Mouse (Mus musculus) E14TG2a.4 (cell line): ENCODE data around the gene Mtfr1l.

Experiments used
- H3K27me3 ChIP-seq: 2 replicates; pipeline ENCODE4 v1.6.1; 2014; ENCODE audit warnings: low read length, control low read depth; ENCODE audit not compliant: insufficient read depth
- H3K36me3 ChIP-seq: 2 replicates; pipeline ENCODE4 v1.6.1; 2014; ENCODE audit warnings: low read length, control low read depth; ENCODE audit not compliant: insufficient read depth
- H3K4me1 ChIP-seq: replicated peaks from 2 replicates; pipeline ENCODE4 v1.6.1; 2014; ENCODE audit warnings: low read depth, low read length, control low read depth
- H3K4me3 ChIP-seq: replicated peaks from 2 replicates; pipeline ENCODE4 v1.5.1; 2014; ENCODE audit warnings: mild to moderate bottlenecking, low read length
- H3K9me3 ChIP-seq: 2 replicates; pipeline ENCODE4 v1.6.1; 2014; ENCODE audit warnings: low read length, control low read depth
- CTCF ChIP-seq: conservative IDR thresholded peaks from 2 replicates; pipeline ENCODE4 v1.5.1; 2014; ENCODE audit warnings: low read length
- NANOG ChIP-seq: IDR thresholded peaks from 2 replicates; pipeline ENCODE4 v1.6.1; 2014; ENCODE audit warnings: borderline replicate concordance, low read length, mixed read lengths
- POU5F1 ChIP-seq: IDR thresholded peaks from 2 replicates; pipeline ENCODE4 v1.6.1; 2014; ENCODE audit warnings: low read length, borderline replicate concordance

Gene Mtfr1l

GRCm38 (mm10) chr4:134549899-134550298, 14.7 kb upstream of the Mtfr1l start:
- Histone ChIP-seq H3K9me3 (no peaks in the 10 kb centered on the region), H3K27me3 (peaks cover 34% of the 10 kb centered on the region), H3K4me3 (no peak overlapping the region), H3K4me1 (peaks cover 43% of the 10 kb centered on the region), H3K36me3 (no peaks in the 10 kb centered on the region)
- peak; percentile 73 for TF ChIP-seq CTCF
- TF ChIP-seq POU5F1: no peak

GRCm38 (mm10) chr4:134548169-134548938, 13.2 kb upstream of the Mtfr1l start:
- Histone ChIP-seq H3K27me3 (peaks cover 40% of the 10 kb centered on the region), H3K9me3 (no peaks in the 10 kb centered on the region), H3K4me1 (peaks cover 44% of the 10 kb centered on the region), H3K4me3 (no peak overlapping the region), H3K36me3 (no peaks in the 10 kb centered on the region)
- TF ChIP-seq CTCF: no peak
- TF ChIP-seq POU5F1: no peak
- TF ChIP-seq NANOG: no peak

- Histone ChIP-seq H3K4me1 (peaks cover 44% of the 10 kb centered on the region), H3K27me3 (peaks cover 36% of the 10 kb centered on the region), H3K4me3 (0 out of 2 replicates have a peak overlapping the region, but pooled peaks have one; percentile 13), H3K9me3 (no peaks in the 10 kb centered on the region), H3K36me3 (no peaks in the 10 kb centered on the region)
- no peak for TF ChIP-seq CTCF
- TF ChIP-seq NANOG: no peak
- no peak for TF ChIP-seq POU5F1
Measured at GRCm38 (mm10) chr4:134546814-134547705, 11.9 kb upstream of the Mtfr1l start.

DNA sequence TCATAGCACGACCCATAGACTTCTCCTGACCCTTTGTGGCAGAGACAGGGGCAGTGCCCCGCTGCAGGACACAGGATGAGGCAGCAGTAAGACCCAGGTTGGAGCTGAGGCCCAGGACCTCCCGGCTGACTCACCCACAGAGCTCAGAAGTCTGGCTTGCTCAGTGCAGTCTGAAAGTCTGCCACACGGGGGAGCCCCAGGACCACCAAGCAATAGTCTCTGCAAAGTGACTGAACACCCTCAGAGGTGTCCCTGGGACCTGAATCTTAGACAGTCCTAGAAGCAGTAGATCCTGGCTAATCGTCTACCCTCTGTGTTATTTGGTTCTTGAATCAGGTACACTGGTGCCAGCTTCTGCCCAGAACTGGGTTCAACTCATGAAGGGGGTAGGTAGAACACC, 8.1 kb upstream of the Mtfr1l start:
- Histone ChIP-seq H3K36me3 (no peaks in the 10 kb centered on the region), H3K4me3 (no peak overlapping the region), H3K27me3 (peaks cover 18% of the 10 kb centered on the region), H3K4me1 (peaks cover 41% of the 10 kb centered on the region), H3K9me3 (no peaks in the 10 kb centered on the region)
- no peak for TF ChIP-seq NANOG
- peak; percentile 77 for TF ChIP-seq CTCF

DNA sequence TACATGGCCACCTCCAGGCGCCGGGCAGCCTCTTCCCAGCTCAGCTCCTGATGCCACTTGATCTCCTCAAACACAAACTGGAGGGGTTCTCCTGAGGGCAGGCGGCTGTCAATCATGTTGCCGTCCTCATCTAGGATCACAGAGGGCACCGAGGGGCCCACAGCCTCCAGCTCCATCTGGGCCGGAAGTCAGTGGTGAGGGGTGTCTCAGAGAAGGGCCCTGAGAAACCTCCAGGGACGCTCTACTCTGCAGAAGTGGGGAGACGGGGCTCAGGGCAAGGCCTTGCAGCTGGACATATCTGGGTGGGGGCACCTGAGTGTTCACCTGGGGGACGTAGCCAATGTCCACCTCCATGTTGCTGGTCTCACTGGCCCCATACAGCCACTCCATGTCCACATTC, 7.5 kb upstream of the Mtfr1l start:
- H3K27me3 ChIP-seq: peaks cover 18% of the 10 kb centered on the region
- no peaks in the 10 kb centered on the region for H3K9me3 ChIP-seq
- H3K4me3 ChIP-seq: no peak overlapping the region
- no peaks in the 10 kb centered on the region for H3K36me3 ChIP-seq
- H3K4me1 ChIP-seq: peaks cover 35% of the 10 kb centered on the region
- TF ChIP-seq NANOG (no peak), CTCF (no peak), POU5F1 (no peak)

DNA sequence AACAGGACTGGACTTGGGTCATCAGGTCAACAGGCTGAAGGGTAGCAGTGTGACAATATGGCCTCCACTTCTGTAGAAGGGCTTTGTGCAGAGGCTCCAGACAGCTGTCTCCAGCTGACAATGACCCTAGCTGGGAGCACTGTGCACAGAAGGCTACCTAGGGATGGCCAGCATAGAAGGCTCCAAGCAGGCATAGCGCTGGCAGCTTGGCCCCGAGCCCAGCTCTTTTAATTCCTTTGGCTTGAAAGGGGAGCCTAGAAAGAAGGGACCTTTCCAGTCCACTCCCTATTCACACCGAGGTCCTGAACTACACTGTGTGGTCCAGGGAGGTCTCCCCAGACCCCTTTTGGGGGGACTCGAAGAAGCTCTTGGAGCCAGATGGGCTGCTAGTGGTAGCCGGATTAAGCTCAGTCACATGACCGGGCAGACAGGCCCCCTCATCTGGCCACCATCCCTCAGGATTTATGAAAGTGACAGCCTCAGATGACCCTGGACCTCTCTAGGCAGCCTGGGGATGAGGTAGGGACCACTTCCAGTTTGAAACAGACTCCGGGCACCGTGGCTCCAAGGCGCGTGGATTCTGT, 3.9 kb upstream of the Mtfr1l start:
- no peaks in the 10 kb centered on the region for H3K9me3 ChIP-seq

DNA sequence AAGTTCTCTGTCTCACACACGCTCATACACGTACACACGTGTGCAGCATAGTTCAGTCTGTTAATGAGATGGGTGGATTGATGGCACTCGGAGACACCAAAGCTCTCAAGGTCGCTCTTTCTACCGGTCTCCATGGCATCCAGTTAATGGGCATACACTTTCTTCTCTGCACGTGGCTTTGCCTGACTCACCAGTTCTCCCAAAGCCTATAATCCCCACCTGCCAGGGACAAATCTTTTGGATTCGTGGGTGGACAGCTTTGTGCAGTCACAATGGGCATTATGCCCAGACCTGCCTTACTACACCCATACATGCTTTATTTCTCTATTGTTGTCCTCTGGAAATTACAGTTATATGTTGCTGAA, 582 bp upstream of the Mtfr1l start:
- no peak for TF ChIP-seq CTCF
- no peak for TF ChIP-seq NANOG
- TF ChIP-seq POU5F1: no peak
- Histone ChIP-seq H3K4me1 (peaks cover 36% of the 10 kb centered on the region), H3K9me3 (no peaks in the 10 kb centered on the region), H3K36me3 (peaks cover 21% of the 10 kb centered on the region), H3K27me3 (peaks cover 4% of the 10 kb centered on the region; the same call in 1 of the 2 replicates), H3K4me3 (peak overlapping the region; percentile 99)

More for the DNA sequence above, 3.9 kb upstream of the Mtfr1l start:
- no peaks in the 10 kb centered on the region for H3K36me3 ChIP-seq
- H3K4me3 ChIP-seq: no peak overlapping the region
- TF ChIP-seq CTCF (no peak), POU5F1 (no peak), NANOG (no peak)
- peaks cover 23% of the 10 kb centered on the region for H3K4me1 ChIP-seq
- no peaks in the 10 kb centered on the region; the same call in 1 of the 2 replicates for H3K27me3 ChIP-seq

DNA sequence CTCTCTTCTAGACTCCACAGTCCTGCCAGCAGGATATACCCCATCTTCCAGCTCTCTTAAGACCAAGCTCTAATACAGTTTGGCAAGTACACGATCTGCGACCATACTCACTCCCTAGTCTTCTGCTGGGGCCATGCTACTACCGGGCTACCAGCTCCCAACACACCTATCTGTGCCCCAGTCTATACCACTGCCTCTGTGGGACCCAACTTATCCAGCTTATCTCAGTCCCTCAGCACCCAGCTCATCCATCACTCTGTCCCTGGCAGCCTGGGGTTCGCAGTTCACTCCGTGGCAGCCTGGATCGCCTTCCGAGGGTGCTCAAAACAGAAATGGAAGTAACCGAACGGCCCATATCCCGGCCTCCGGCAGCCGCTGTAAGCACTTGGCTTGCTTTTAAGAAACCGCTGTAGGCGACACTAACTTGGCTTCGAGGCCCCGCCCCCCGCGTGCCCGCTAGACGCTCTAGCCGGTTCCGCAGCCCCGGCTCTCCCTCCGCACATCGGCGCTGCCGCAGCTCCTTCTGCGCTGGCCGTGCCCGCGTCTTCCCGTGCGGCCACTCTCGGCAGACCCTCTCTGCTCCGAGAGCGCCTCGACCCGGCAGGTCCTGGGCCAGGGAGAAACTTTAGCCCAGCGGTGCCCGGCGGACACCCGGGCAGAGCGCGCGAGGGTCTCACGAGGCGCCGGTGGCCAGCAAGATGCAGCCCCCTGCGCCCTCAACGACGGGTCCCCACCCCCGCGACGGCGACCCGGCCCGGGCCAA, 882 bp downstream of the Mtfr1l start:
- TF ChIP-seq POU5F1: no peak
- TF ChIP-seq NANOG: no peak
- TF ChIP-seq CTCF: no peak
- H3K27me3 ChIP-seq: peaks cover 4% of the 10 kb centered on the region; the same call in 1 of the 2 replicates
- H3K9me3 ChIP-seq: no peaks in the 10 kb centered on the region
- H3K4me3 ChIP-seq: peak overlapping the region; percentile 99
- peaks cover 35% of the 10 kb centered on the region for H3K4me1 ChIP-seq
- peaks cover 35% of the 10 kb centered on the region for H3K36me3 ChIP-seq
